Mouse (Mus musculus) intestine, postnatal 0 days (tissue): ENCODE results near the gene Eri3. TPM values are rescaled to one million over a fixed set of nuclear protein-coding genes. Genes with fewer than 3 reads are reported as not detected.

Source experiments
- ATAC-seq: fragments of 200-750 bp; cut with Nextera tagmentation; 2 replicates; pipeline ENCODE4 v1.8.0; 2017; ENCODE audit warnings: mild to moderate bottlenecking, moderate TSS enrichment, moderate library complexity
- H3K27ac ChIP-seq: fragments of 300-500 bp; sonication (generic); 2 replicates; pipeline ENCODE4 v1.5.1; 2014; ENCODE audit warnings: mild to moderate bottlenecking, low read depth, low read length, moderate library complexity
- H3K27me3 ChIP-seq: fragments of 300-500 bp; sonication (generic); replicated peaks from 2 replicates; pipeline ENCODE4 v1.6.1; 2014; ENCODE audit warnings: low read length, mixed read lengths; ENCODE audit not compliant: control insufficient read depth, insufficient read depth
- H3K36me3 ChIP-seq: fragments of 300-500 bp; sonication (generic); 2 replicates; pipeline ENCODE4 v1.6.1; 2014; ENCODE audit warnings: mild to moderate bottlenecking, moderate library complexity; ENCODE audit not compliant: control insufficient read depth, insufficient read depth
- H3K4me1 ChIP-seq: fragments of 300-500 bp; sonication (generic); replicated peaks from 2 replicates; pipeline ENCODE4 v1.6.1; 2014; ENCODE audit warnings: antibody characterized with exemption, low read length, mixed read lengths; ENCODE audit not compliant: control insufficient read depth, insufficient read depth
- H3K4me2 ChIP-seq: fragments of 300-500 bp; sonication (generic); replicated peaks from 2 replicates; pipeline ENCODE4 v1.6.1; 2014; ENCODE audit warnings: low read depth, mild to moderate bottlenecking, moderate library complexity
- H3K4me3 ChIP-seq: fragments of 300-500 bp; sonication (generic); 2 replicates; pipeline ENCODE4 v1.5.1; 2014; ENCODE audit warnings: low read depth, low read length
- H3K9ac ChIP-seq: fragments of 300-500 bp; sonication (generic); 2 replicates; pipeline ENCODE4 v1.6.1; 2014; ENCODE audit warnings: mild to moderate bottlenecking, low read depth, low read length
- H3K9me3 ChIP-seq: fragments of 300-500 bp; sonication (generic); 2 replicates; pipeline ENCODE4 v1.6.1; 2016; ENCODE audit warnings: mixed run types; ENCODE audit not compliant: control insufficient read depth
- CTCF ChIP-seq: sonication (generic); IDR thresholded peaks from 2 replicates; pipeline ENCODE4 v1.5.1; 2016; ENCODE audit warnings: low read depth, mild to moderate bottlenecking, control low read depth, antibody characterized with exemption, moderate library complexity
- WGBS: fragments of 180-500 bp; shearing (Covaris S2); extraction: QIAGEN DNeasy Blood & Tissue Kit; methylation state at CpG from one replicate; pipeline ENCODE4 v1.1.7; 2014; 5-methylcytosine and 5-hydroxymethylcytosine counted together
- polyA plus RNA-seq: library from polyadenylated mRNA; unstranded; fragments of >200 nt; fragmentation: Nextera tagmentation; extraction: Ambion mirVana; gene quantifications from 2 replicates; pipeline ENCODE4 v1.2.1, GENCODE M21; 2015

The Eri3 gene
- polyA plus RNA-seq, result 46.3 and 54.7 TPM in 2 replicates

DNA sequence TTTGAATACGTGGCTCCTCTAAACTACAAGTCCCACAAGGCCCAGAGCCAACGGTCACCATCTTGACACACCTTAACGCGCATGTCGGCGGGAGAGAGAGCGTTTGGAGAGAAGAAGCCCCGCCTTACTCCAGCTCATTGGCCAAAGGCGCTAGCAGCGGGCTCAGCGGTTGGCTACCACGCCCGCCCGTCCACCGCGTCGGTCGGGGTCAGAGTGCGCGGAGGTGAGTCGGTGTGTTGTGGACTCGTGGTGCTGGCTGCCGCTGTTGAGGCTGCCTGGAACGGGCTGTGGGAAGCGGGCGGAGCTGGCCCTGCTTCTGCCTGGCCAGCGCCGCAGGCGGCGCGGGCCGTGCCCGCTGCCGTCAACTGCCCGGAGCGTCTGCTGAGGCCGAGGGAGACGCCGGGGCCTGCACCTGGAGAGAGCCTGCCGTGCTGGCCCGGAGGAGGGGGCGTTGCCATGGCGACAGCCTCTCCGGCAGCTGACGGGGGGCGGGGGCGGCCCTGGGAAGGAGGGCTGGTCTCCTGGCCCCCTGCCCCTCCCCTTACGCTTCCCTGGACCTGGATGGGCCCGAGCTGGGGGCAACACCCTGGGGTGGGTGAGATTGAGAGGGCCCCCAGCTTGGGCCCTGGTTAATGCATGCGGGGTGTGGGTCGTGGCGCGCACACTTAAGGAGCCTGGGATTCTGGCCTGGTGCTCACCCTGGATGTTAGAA is at the start of gene Eri3:
Eri3 (plus strand) TSS at position 226 of the 712 bp plus-strand sequence.
- Histone ChIP-seq H3K4me1 (peaks cover 5% of the 10 kb centered on the region; the same call in 1 of the 2 replicates), H3K4me3 (peak within 1 kb of the TSS; percentile 90), H3K4me2 (peak within 1 kb of the TSS; percentile 96), H3K27ac (peak within 1 kb of the TSS; percentile 76), H3K9me3 (no peaks in the 10 kb centered on the region), H3K9ac (peak within 1 kb of the TSS; percentile 84), H3K27me3 (no peaks in the 10 kb centered on the region), H3K36me3 (no peaks in the 10 kb centered on the region)
- WGBS, result under 1% methylated on average over 53 of the region's 53 CpGs
- ATAC-seq, result peak; percentile 99
- TF ChIP-seq CTCF, result no peak

DNA sequence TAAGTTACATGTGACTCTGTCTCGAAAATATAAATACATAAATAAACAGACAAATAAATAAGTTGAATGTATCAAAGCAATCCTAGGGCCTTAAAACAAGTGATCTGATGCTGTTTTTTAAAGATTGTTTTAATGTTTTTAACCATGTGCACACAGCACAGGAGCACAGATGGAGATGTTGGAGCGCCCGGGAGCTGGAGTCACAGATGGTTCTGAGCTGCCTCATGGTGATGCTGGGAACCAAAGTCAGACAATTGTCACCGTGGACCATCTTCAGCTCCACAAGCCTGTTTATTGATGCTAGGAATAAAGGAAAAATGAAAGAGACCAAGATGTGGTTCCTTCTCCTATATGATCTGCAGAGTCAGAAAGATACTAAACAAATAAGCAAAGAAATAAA is 31.9 kb upstream of the Eri3 start:
- H3K4me3 ChIP-seq, result no peak overlapping the region
- H3K4me2 ChIP-seq, result no peak overlapping the region
- no peak overlapping the region for H3K9ac ChIP-seq
- no peaks in the 10 kb centered on the region for H3K36me3 ChIP-seq
- no peak overlapping the region for H3K27ac ChIP-seq
- H3K4me1 ChIP-seq, result no peaks in the 10 kb centered on the region
- no peak for TF ChIP-seq CTCF
- 89% methylated on average over 4 of the region's 4 CpGs for WGBS
- H3K27me3 ChIP-seq, result peaks cover 7% of the 10 kb centered on the region; the same call in 1 of the 2 replicates
- H3K9me3 ChIP-seq, result no peaks in the 10 kb centered on the region
- ATAC-seq, result no peak

- Histone ChIP-seq H3K4me1 (no peaks in the 10 kb centered on the region), H3K27ac (no peak overlapping the region), H3K9ac (no peak overlapping the region), H3K9me3 (no peaks in the 10 kb centered on the region), H3K36me3 (no peaks in the 10 kb centered on the region), H3K27me3 (peaks cover 4% of the 10 kb centered on the region; the same call in 1 of the 2 replicates), H3K4me3 (no peak overlapping the region), H3K4me2 (no peak overlapping the region)
- TF ChIP-seq CTCF, result peak; percentile 57
- WGBS, result 55% methylated on average over 2 of the region's 2 CpGs
- no peak for ATAC-seq
Observed at GRCm38 (mm10) chr4:117521350-117521749, 28.8 kb upstream of the Eri3 start.

- H3K27ac ChIP-seq, result no peak overlapping the region
- WGBS, result 85% methylated on average over 5 of the region's 5 CpGs
- H3K4me1 ChIP-seq, result no peaks in the 10 kb centered on the region
- H3K4me3 ChIP-seq, result no peak overlapping the region
- H3K9me3 ChIP-seq, result no peaks in the 10 kb centered on the region
- TF ChIP-seq CTCF, result no peak
- no peak overlapping the region for H3K9ac ChIP-seq
- peaks cover 4% of the 10 kb centered on the region; the same call in 1 of the 2 replicates for H3K27me3 ChIP-seq
- no peak for ATAC-seq
- no peaks in the 10 kb centered on the region for H3K36me3 ChIP-seq
- no peak overlapping the region for H3K4me2 ChIP-seq
Observed at GRCm38 (mm10) chr4:117525990-117526389, 24.2 kb upstream of the Eri3 start.

DNA sequence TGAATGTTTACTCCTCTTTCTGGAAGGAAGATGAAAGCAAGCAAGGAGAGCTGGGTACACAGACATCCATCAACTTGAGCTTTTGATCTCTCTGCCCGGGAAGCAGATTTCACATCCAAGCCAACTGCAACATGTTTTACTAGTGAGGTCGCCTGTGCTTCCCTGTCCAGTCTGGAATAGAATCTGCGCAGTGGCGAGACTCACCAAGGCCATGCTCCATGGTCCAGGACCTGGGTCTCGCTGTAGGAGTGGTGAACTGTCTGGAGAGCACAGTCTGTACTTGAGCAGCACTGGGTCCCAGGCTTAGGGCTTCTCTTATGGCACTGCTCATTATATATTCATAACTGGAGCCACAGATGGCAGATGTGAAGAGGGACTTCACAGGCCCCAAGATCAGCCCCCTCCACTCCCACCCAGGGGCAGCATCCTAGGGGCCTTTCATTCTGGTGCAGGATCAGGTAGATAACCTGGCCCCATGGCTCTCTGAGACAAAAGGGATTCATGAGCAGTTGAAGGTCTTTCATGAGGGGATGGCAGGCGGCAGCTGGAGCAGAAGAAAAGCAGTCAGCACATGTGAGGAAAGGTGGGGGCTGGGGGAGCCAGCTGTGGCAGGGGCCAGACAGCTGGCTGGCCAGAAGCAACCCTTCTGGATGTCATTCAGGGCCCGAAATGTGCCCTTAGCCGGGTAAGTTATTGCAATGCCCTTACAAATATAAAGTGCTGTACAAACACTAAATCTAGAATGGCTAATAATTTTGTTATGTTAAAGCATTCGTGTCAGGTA is 22.9 kb upstream of the Eri3 start:
- no peak for ATAC-seq
- WGBS, result 63% methylated on average over 9 of the region's 9 CpGs
- Histone ChIP-seq H3K9me3 (no peaks in the 10 kb centered on the region), H3K4me3 (no peak overlapping the region), H3K36me3 (no peaks in the 10 kb centered on the region), H3K4me1 (no peaks in the 10 kb centered on the region), H3K27me3 (peaks cover 4% of the 10 kb centered on the region; the same call in 1 of the 2 replicates), H3K9ac (no peak overlapping the region), H3K27ac (no peak overlapping the region), H3K4me2 (no peak overlapping the region)
- no peak for TF ChIP-seq CTCF

- H3K27me3 ChIP-seq, result peaks cover 4% of the 10 kb centered on the region; the same call in 1 of the 2 replicates
- H3K4me3 ChIP-seq, result no peak overlapping the region
- no peak for ATAC-seq
- H3K4me2 ChIP-seq, result no peak overlapping the region
- no peak overlapping the region for H3K9ac ChIP-seq
- WGBS, result 27% methylated on average over 1 of the region's 1 CpGs
- H3K9me3 ChIP-seq, result no peaks in the 10 kb centered on the region
- no peaks in the 10 kb centered on the region for H3K4me1 ChIP-seq
- no peaks in the 10 kb centered on the region for H3K36me3 ChIP-seq
- TF ChIP-seq CTCF, result peak; percentile 90
- H3K27ac ChIP-seq, result no peak overlapping the region
Observed at GRCm38 (mm10) chr4:117527952-117528351, 22.2 kb upstream of the Eri3 start.
